Mouse (Mus musculus) lung, embryonic 15.5 days (tissue): ENCODE data around the gene Col5a1. TPM values are rescaled to one million over a fixed set of nuclear protein-coding genes. Genes with fewer than 3 reads are reported as not detected.

Experiments used
- ATAC-seq: fragments of 200-750 bp; cut with Nextera tagmentation; 2 replicates; pipeline ENCODE4 v1.8.0; 2017; ENCODE audit warnings: moderate number of reproducible peaks, borderline replicate concordance; ENCODE audit not compliant: low FRiP score, low TSS enrichment; ENCODE audit errors: extremely low read depth
- H3K27ac ChIP-seq: fragments of 300-500 bp; sonication (generic); 2 replicates; pipeline ENCODE4 v1.5.1; 2015; ENCODE audit warnings: moderate library complexity, mild to moderate bottlenecking, inconsistent platforms
- H3K27me3 ChIP-seq: fragments of 300-500 bp; sonication (generic); 2 replicates; pipeline ENCODE4 v1.6.1; 2015; ENCODE audit warnings: inconsistent platforms
- H3K36me3 ChIP-seq: fragments of 300-500 bp; sonication (generic); 2 replicates; pipeline ENCODE4 v1.6.1; 2015; ENCODE audit warnings: inconsistent platforms
- H3K4me1 ChIP-seq: fragments of 300-500 bp; sonication (generic); 2 replicates; pipeline ENCODE4 v1.6.1; 2015; ENCODE audit warnings: inconsistent platforms
- H3K4me2 ChIP-seq: fragments of 300-500 bp; sonication (generic); 2 replicates; pipeline ENCODE4 v1.6.1; 2015; ENCODE audit warnings: inconsistent platforms, mild to moderate bottlenecking, moderate library complexity
- H3K4me3 ChIP-seq: fragments of 300-500 bp; sonication (generic); 2 replicates; pipeline ENCODE4 v1.5.1; 2015; ENCODE audit warnings: mild to moderate bottlenecking, inconsistent platforms
- H3K9ac ChIP-seq: fragments of 300-500 bp; sonication (generic); 2 replicates; pipeline ENCODE4 v1.6.1; 2015; ENCODE audit warnings: inconsistent platforms
- H3K9me3 ChIP-seq: fragments of 300-500 bp; sonication (generic); 2 replicates; pipeline ENCODE4 v1.6.1; 2016; ENCODE audit warnings: inconsistent platforms
- WGBS: fragments of 180-500 bp; shearing (Covaris S2); methylation state at CpG from one replicate; pipeline ENCODE4 v1.1.7; 2015; 5-methylcytosine and 5-hydroxymethylcytosine counted together
- polyA plus RNA-seq: library from polyadenylated mRNA; unstranded; fragments of >200 nt; fragmentation: Nextera tagmentation; extraction: Ambion mirVana; gene quantifications from 2 replicates; pipeline ENCODE4 v1.2.1, GENCODE M21; 2015

The Col5a1 gene
- polyA plus RNA-seq, 1 experiment from 2014 or later, result 78.9 TPM

DNA sequence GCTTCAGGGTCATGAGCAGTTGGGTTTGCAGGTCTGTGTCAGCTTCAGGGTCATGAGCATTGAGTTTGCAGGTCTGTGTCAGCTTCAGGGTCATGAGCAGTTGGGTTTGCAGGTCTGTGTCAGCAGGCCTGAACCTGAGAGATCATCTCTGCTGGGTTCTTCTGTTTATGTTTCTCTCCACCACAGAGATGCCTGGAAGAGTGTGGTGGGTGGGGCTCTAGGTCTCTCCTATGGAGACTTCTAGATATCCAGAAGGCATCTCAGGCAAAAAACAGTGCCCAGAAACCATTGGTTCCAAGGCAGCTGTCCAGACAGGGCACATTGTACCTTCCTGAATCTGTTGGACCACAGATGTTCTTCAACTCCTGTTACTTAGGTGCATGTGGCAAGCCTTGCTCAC, 96.9 kb downstream of the Col5a1 start:
- ATAC-seq, result no peak
- peaks cover 20% of the 10 kb centered on the region for H3K36me3 ChIP-seq

DNA sequence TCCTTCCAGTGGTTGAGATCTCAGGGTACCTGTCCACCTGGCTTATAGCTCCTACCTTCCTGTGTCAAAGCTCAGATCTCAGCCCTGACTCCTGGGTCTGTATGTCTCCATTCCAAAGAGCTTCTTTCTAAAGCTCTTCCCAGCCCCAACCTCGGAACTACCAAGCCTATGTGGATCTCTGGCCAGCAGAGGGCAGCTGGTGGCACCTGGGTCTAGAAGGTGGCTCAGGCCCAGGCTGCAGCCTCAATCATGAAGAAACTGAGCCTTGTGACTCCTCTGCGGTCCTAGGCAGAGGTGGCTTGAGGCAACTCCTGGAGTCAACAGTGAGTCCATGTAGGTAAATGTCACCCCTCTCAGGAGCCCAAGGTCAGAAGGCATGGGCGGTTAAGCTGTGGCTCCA, 97.7 kb downstream of the Col5a1 start:
- no peak for ATAC-seq
- Histone ChIP-seq H3K36me3 (peaks cover 24% of the 10 kb centered on the region), H3K4me2 (no peak overlapping the region), H3K27me3 (no peaks in the 10 kb centered on the region), H3K9ac (no peak overlapping the region), H3K4me3 (no peak overlapping the region), H3K9me3 (no peaks in the 10 kb centered on the region), H3K4me1 (peaks cover 13% of the 10 kb centered on the region), H3K27ac (no peak overlapping the region)
- 63% methylated on average over 3 of the region's 3 CpGs for WGBS

More for the DNA sequence above, 96.9 kb downstream of the Col5a1 start:
- no peak overlapping the region for H3K27ac ChIP-seq
- no peaks in the 10 kb centered on the region for H3K9me3 ChIP-seq
- H3K4me1 ChIP-seq, result peaks cover 13% of the 10 kb centered on the region
- H3K27me3 ChIP-seq, result no peaks in the 10 kb centered on the region
- H3K9ac ChIP-seq, result no peak overlapping the region
- no peak overlapping the region for H3K4me2 ChIP-seq
- no peak overlapping the region for H3K4me3 ChIP-seq

DNA sequence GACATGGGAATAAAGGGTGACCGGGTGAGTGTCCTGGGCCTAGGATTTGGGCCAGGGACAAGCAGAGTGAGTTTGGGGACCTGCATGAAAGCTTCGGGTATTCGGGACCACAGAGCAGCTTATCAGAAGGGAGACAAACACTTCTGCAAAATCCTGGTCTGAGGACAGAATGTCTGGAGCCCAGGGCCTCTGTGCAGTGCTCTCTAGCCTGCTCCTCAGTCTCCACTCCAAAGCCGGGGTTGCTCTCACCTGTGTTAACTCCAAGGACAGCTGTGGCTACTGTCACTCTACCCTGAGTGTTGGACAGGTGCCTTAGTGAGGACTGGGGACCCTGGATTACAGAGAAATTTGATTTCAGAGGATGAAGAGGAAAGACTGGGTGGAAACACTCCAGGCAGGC, 100.5 kb downstream of the Col5a1 start:
- WGBS, result 80% methylated on average over 4 of the region's 4 CpGs
- no peak for ATAC-seq
- H3K27ac ChIP-seq, result no peak overlapping the region

GRCm38 (mm10) chr2:27990430-27991211, 104.4 kb downstream of the Col5a1 start:
- Histone ChIP-seq H3K4me2 (no peak overlapping the region), H3K4me3 (no peak overlapping the region), H3K9ac (no peak overlapping the region), H3K27me3 (no peaks in the 10 kb centered on the region), H3K27ac (no peak overlapping the region), H3K9me3 (no peaks in the 10 kb centered on the region), H3K36me3 (peaks cover 60% of the 10 kb centered on the region), H3K4me1 (no peaks in the 10 kb centered on the region)
- 72% methylated on average over 13 of the region's 13 CpGs for WGBS
- no peak for ATAC-seq

More for the DNA sequence above, 100.5 kb downstream of the Col5a1 start:
- no peak overlapping the region for H3K9ac ChIP-seq
- no peaks in the 10 kb centered on the region for H3K9me3 ChIP-seq
- H3K4me3 ChIP-seq, result no peak overlapping the region
- no peaks in the 10 kb centered on the region for H3K27me3 ChIP-seq
- peaks cover 5% of the 10 kb centered on the region for H3K4me1 ChIP-seq
- no peak overlapping the region for H3K4me2 ChIP-seq
- H3K36me3 ChIP-seq, result peaks cover 43% of the 10 kb centered on the region

DNA sequence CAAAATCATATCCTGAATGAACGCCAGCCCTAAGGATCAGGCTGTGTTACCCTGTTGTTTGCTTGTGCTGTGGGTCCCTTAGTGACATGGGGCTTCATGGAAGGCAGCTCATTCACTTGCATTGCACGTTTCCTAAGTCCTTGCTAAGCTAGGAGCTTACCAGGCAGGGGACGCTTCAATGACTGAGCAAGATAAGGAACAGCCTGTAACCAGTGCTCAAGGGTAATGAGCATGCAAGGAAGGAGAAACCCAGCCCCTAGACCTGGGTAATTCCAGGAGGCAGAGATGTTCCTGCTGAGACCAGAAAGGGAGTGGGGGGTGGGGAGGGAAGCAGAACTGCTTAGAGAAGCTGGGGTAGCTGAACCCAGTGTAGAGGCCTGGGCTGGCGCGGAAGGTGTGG, 107.2 kb downstream of the Col5a1 start:
- Histone ChIP-seq H3K27me3 (no peaks in the 10 kb centered on the region), H3K36me3 (peaks cover 49% of the 10 kb centered on the region), H3K27ac (no peak overlapping the region), H3K4me3 (no peak overlapping the region), H3K4me2 (no peak overlapping the region), H3K9ac (no peak overlapping the region), H3K9me3 (no peaks in the 10 kb centered on the region), H3K4me1 (no peaks in the 10 kb centered on the region)
- ATAC-seq, result no peak
- WGBS, result 75% methylated on average over 5 of the region's 5 CpGs

DNA sequence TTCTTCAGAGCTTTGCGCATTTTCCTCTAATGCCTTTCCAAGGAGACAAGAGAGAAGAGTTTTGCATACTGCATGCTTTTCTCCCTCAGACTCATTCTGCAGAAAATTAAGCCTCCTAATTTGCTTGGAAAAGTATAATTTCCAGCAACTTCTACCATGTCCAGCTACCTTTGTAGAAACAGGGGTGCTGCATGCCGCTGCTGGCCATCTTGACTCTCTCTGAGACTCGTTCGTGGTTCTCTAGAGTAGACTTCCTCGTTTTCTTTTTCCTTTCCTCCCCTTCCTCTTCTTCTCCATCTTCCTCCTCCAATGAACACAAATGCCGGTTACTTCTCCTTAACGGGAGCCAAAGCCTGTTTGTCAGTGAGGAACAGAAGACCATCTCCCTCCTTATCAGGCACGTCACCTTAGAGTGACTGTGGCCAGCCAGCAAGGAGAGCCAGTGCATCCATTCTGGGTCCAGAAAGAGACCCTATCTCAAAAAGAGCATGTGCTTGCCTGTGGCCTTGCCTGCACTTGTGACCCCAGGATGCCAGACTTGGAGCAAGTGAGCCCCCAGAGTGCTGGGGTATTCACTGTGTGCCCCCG, 113.9 kb downstream of the Col5a1 start:
- no peak for ATAC-seq
- WGBS, result 76% methylated on average over 9 of the region's 9 CpGs
- H3K4me1 ChIP-seq, result 0 out of 2 replicates have a peak, but pooled peaks cover 7% of the 10 kb centered on the region
- no peaks in the 10 kb centered on the region for H3K27me3 ChIP-seq
- no peak overlapping the region for H3K4me2 ChIP-seq
- peaks cover 27% of the 10 kb centered on the region for H3K36me3 ChIP-seq
- no peaks in the 10 kb centered on the region for H3K9me3 ChIP-seq
- no peak overlapping the region for H3K27ac ChIP-seq
- no peak overlapping the region for H3K4me3 ChIP-seq
- no peak overlapping the region for H3K9ac ChIP-seq

DNA sequence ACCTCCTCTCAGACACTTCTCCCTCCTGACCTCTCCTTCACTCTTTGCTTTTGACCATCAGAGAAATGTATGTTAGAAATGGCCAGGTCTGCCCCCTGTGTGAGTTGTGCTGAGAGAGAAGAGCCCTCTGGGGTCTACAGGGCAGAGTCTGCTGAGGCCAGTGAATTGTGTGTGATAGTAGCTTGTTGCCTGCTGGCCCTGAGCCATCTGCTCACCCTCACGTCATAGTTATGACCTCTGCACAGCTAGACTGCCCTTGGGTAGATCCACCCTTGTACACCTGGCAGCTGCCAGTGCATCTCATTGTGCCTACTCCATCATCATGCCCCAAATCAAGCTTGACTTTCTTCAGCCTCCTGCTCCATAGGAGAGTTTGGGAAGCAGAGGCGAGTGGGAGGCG, 114.4 kb downstream of the Col5a1 start:
- no peak overlapping the region for H3K4me2 ChIP-seq
- 77% methylated on average over 3 of the region's 3 CpGs for WGBS
- ATAC-seq, result no peak
- peaks cover 27% of the 10 kb centered on the region for H3K36me3 ChIP-seq
- no peaks in the 10 kb centered on the region for H3K27me3 ChIP-seq
- H3K9ac ChIP-seq, result no peak overlapping the region
- 0 out of 2 replicates have a peak, but pooled peaks cover 8% of the 10 kb centered on the region for H3K4me1 ChIP-seq
- H3K4me3 ChIP-seq, result no peak overlapping the region
- H3K9me3 ChIP-seq, result no peaks in the 10 kb centered on the region
- no peak overlapping the region for H3K27ac ChIP-seq

DNA sequence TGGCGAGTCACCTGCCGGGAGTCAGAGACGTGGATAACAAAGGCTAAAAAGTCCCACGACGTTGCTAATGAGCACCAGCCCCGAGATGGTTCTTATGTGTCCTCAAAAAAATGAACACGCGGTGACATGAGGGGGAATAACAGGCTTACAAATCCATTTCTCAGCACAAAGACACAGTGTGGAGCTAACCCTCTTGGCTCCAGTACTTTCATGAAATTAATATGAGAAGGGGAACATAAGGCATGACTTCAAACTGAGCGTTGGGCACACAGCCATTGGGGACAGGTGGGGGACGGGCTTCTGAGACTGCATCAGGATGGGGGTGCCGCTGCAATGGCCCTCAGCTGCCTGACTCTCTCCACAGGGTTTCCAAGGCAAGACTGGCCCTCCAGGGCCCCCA, 115.0 kb downstream of the Col5a1 start:
- ATAC-seq, result no peak
- H3K4me2 ChIP-seq, result no peak overlapping the region
- peaks cover 28% of the 10 kb centered on the region for H3K36me3 ChIP-seq
- H3K27me3 ChIP-seq, result no peaks in the 10 kb centered on the region
- H3K9ac ChIP-seq, result no peak overlapping the region
- H3K9me3 ChIP-seq, result no peaks in the 10 kb centered on the region
- WGBS, result 93% methylated on average over 11 of the region's 11 CpGs
- H3K4me1 ChIP-seq, result 0 out of 2 replicates have a peak, but pooled peaks cover 8% of the 10 kb centered on the region
- H3K27ac ChIP-seq, result no peak overlapping the region
- H3K4me3 ChIP-seq, result no peak overlapping the region

GRCm38 (mm10) chr2:28005187-28005586, 119.0 kb downstream of the Col5a1 start:
- Histone ChIP-seq H3K4me1 (peaks cover 19% of the 10 kb centered on the region), H3K4me3 (no peak overlapping the region), H3K4me2 (no peak overlapping the region), H3K9me3 (no peaks in the 10 kb centered on the region), H3K9ac (no peak overlapping the region), H3K36me3 (peaks cover 42% of the 10 kb centered on the region), H3K27me3 (no peaks in the 10 kb centered on the region), H3K27ac (no peak overlapping the region)
- WGBS, result 55% methylated on average over 4 of the region's 4 CpGs
- no peak for ATAC-seq

DNA sequence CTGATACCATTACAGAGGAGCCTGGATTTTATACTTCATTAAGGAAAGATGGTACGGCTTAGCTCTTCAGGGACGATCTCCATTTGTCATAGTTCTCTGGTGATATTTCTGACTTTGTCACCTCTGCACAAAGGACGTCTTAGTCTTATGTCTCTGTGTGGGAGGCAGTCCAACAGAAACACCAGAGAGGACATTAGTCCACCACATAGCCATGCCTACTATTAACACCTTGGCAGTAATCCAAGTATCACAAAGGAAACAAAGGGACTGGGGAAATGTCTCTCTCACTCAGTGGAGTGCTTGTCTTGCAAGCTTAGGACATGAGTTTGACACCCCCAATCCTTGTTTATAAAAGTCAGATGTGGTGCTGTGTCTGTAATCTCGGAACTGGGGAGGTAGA, 122.0 kb downstream of the Col5a1 start:
- H3K36me3 ChIP-seq, result peaks cover 46% of the 10 kb centered on the region

GRCm38 (mm10) chr2:28012367-28012766, 126.1 kb downstream of the Col5a1 start:
- H3K4me2 ChIP-seq, result no peak overlapping the region
- 66% methylated on average over 3 of the region's 3 CpGs for WGBS
- peaks cover 11% of the 10 kb centered on the region for H3K4me1 ChIP-seq
- no peak overlapping the region for H3K27ac ChIP-seq
- H3K36me3 ChIP-seq, result peaks cover 51% of the 10 kb centered on the region
- H3K9ac ChIP-seq, result no peak overlapping the region
- H3K9me3 ChIP-seq, result no peaks in the 10 kb centered on the region
- no peaks in the 10 kb centered on the region for H3K27me3 ChIP-seq
- ATAC-seq, result no peak
- H3K4me3 ChIP-seq, result no peak overlapping the region

More for the DNA sequence above, 122.0 kb downstream of the Col5a1 start:
- H3K4me2 ChIP-seq, result no peak overlapping the region
- peaks cover 19% of the 10 kb centered on the region for H3K4me1 ChIP-seq
- H3K27ac ChIP-seq, result no peak overlapping the region
- WGBS, result 25% methylated on average over 4 of the region's 4 CpGs
- H3K4me3 ChIP-seq, result no peak overlapping the region
- no peak overlapping the region for H3K9ac ChIP-seq
- H3K27me3 ChIP-seq, result no peaks in the 10 kb centered on the region
- peak; percentile 61 for ATAC-seq
- H3K9me3 ChIP-seq, result no peaks in the 10 kb centered on the region

DNA sequence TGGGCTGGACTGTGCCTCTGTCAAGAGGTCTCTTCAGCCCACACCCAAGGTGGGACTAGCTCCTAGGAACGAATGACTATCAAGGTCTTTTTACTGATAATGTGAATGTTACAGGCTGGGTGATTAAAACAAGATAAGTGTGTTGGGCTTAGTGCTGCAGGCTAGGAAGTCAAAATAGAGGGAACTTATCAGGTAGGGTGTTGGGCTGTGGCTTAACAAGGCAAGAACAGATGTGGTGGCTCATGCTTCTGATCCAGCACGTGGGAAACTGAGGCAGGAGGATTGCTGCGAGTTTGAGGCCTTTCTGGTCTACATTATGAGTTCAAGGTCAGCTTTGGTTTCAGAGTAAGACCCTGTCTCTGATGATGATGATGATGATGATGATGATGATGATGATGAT, 128.6 kb downstream of the Col5a1 start:
- no peak overlapping the region for H3K27ac ChIP-seq
- no peak overlapping the region for H3K9ac ChIP-seq
- no peak for ATAC-seq
- no peak overlapping the region for H3K4me2 ChIP-seq
- 73% methylated on average over 3 of the region's 3 CpGs for WGBS
- H3K4me1 ChIP-seq, result no peaks in the 10 kb centered on the region
- no peaks in the 10 kb centered on the region for H3K9me3 ChIP-seq
- H3K36me3 ChIP-seq, result peaks cover 42% of the 10 kb centered on the region
- H3K4me3 ChIP-seq, result no peak overlapping the region
- H3K27me3 ChIP-seq, result no peaks in the 10 kb centered on the region
